Mouse (Mus musculus) kidney, postnatal 0 days (tissue): ENCODE data around the gene Olfr749. TPM values are rescaled to one million over a fixed set of nuclear protein-coding genes. Genes with fewer than 3 reads are reported as not detected.

Experiments
- ATAC-seq: fragments of 200-750 bp; cut with Nextera tagmentation; replicated peaks from 2 replicates; pipeline ENCODE4 v1.8.0; 2017; ENCODE audit warnings: low read depth, moderate number of reproducible peaks, moderate TSS enrichment, moderate library complexity; ENCODE audit not compliant: low FRiP score
- DNase-seq: peaks from one replicate; pipeline ENCODE4 v3.0.0-alpha.2; 2016; ENCODE audit warnings: low spot score
- H3K27ac ChIP-seq: fragments of 300-500 bp; sonication (generic); 2 replicates; pipeline ENCODE4 v1.5.1; 2014; ENCODE audit warnings: mild to moderate bottlenecking
- H3K27me3 ChIP-seq: fragments of 300-500 bp; sonication (generic); 2 replicates; pipeline ENCODE4 v1.6.1; 2014; ENCODE audit warnings: low read length, mixed read lengths; ENCODE audit not compliant: insufficient read depth
- H3K36me3 ChIP-seq: fragments of 300-500 bp; sonication (generic); 2 replicates; pipeline ENCODE4 v1.6.1; 2014; ENCODE audit warnings: low read length, mixed read lengths; ENCODE audit not compliant: insufficient read depth
- H3K4me1 ChIP-seq: fragments of 300-500 bp; sonication (generic); replicated peaks from 2 replicates; pipeline ENCODE4 v1.6.1; 2014; ENCODE audit warnings: antibody characterized with exemption, low read length, mixed read lengths; ENCODE audit not compliant: insufficient read depth
- H3K4me2 ChIP-seq: fragments of 300-500 bp; sonication (generic); 2 replicates; pipeline ENCODE4 v1.6.1; 2014; ENCODE audit warnings: mild to moderate bottlenecking, low read length, moderate library complexity, mixed read lengths
- H3K4me3 ChIP-seq: fragments of 300-500 bp; sonication (generic); replicated peaks from 2 replicates; pipeline ENCODE4 v1.5.1; 2014; ENCODE audit warnings: low read depth, low read length
- H3K9ac ChIP-seq: fragments of 300-500 bp; sonication (generic); 2 replicates; pipeline ENCODE4 v1.6.1; 2014; ENCODE audit warnings: low read depth, low read length
- H3K9me3 ChIP-seq: fragments of 300-500 bp; sonication (generic); replicated peaks from 2 replicates; pipeline ENCODE4 v1.6.1; 2016; ENCODE audit warnings: low read length, inconsistent platforms, mixed read lengths
- CTCF ChIP-seq: IDR thresholded peaks from 2 replicates; pipeline ENCODE4 v1.5.1; 2016; ENCODE audit warnings: antibody characterized with exemption, low read depth, mild to moderate bottlenecking, moderate library complexity
- WGBS: fragments of 180-500 bp; shearing (Covaris S2); extraction: QIAGEN DNeasy Blood & Tissue Kit; methylation state at CpG from one replicate; pipeline ENCODE4 v1.1.7; 2014; 5-methylcytosine and 5-hydroxymethylcytosine counted together
- polyA plus RNA-seq: library from polyadenylated mRNA; unstranded; fragments of >200 nt; fragmentation: Nextera tagmentation; extraction: Ambion mirVana; gene quantifications from 2 replicates; pipeline ENCODE4 v1.2.1, GENCODE M21; 2015

Gene Olfr749
- polyA plus RNA-seq, 1 experiment from 2014 or later, result not detected

GRCm38 (mm10) chr14:50693106-50693505 is 51.8 kb downstream of the Olfr749 start, which contains the start of gene Olfr747:
TSS of gene Olfr747 (minus strand) at chr14:50693206.
- Histone ChIP-seq H3K4me1 (no peaks in the 10 kb centered on the region), H3K27ac (no peak within 1 kb of the TSS), H3K4me3 (no peak within 1 kb of the TSS), H3K9ac (no peak within 1 kb of the TSS), H3K4me2 (no peak within 1 kb of the TSS), H3K9me3 (no peaks in the 10 kb centered on the region), H3K27me3 (no peaks in the 10 kb centered on the region), H3K36me3 (no peaks in the 10 kb centered on the region)
- no peak for TF ChIP-seq CTCF
- DNase-seq (no peak), ATAC-seq (no peak)
- 88% methylated on average over 3 of the region's 3 CpGs for WGBS

Other genes with a start within 250 kb of the Olfr749 start
- not detected in 2 replicates for gene Olfr742, start 241.5 kb downstream of the Olfr749 start, polyA plus RNA-seq
- not detected in 2 replicates for gene Olfr743, start 223.3 kb downstream of the Olfr749 start, polyA plus RNA-seq
- gene Olfr744, start 130.2 kb downstream of the Olfr749 start, polyA plus RNA-seq, result not detected in 2 replicates
- gene Olfr745, start 105.7 kb downstream of the Olfr749 start, polyA plus RNA-seq, result not detected in 2 replicates
- gene Olfr746, start 98.0 kb downstream of the Olfr749 start, polyA plus RNA-seq, result not detected in 2 replicates
- not detected in 2 replicates for gene Olfr747, start 51.9 kb downstream of the Olfr749 start, polyA plus RNA-seq
- not detected in 2 replicates for gene Olfr748, start 37.7 kb downstream of the Olfr749 start, polyA plus RNA-seq
- gene Ttc5, start 40.4 kb upstream of the Olfr749 start, polyA plus RNA-seq, result 58.4 and 65.4 TPM in 2 replicates
- gene Ccnb1ip1, start 62.6 kb upstream of the Olfr749 start, polyA plus RNA-seq, result not detected in 2 replicates
- 49.0 and 50.3 TPM in 2 replicates for gene Parp2, start 62.7 kb upstream of the Olfr749 start, polyA plus RNA-seq
- gene Tep1, start 125.5 kb upstream of the Olfr749 start, polyA plus RNA-seq, result 8.4 and 10.9 TPM in 2 replicates
- gene Klhl33, start 152.4 kb upstream of the Olfr749 start, polyA plus RNA-seq, result 0.24 and 0.37 TPM in 2 replicates
- 122 and 138 TPM in 2 replicates for gene Osgep, start 179.8 kb upstream of the Olfr749 start, polyA plus RNA-seq
- 211 and 212 TPM in 2 replicates for gene Apex1, start 179.9 kb upstream of the Olfr749 start, polyA plus RNA-seq
- 49.5 and 52.6 TPM in 2 replicates for gene Pip4p1, start 185.8 kb upstream of the Olfr749 start, polyA plus RNA-seq
- gene Pnp, start 186.0 kb upstream of the Olfr749 start, polyA plus RNA-seq, result 78.5 and 81.0 TPM in 2 replicates
- gene Gm49342, start 199.4 kb upstream of the Olfr749 start, polyA plus RNA-seq, result not detected in 2 replicates
- gene Pnp2, start 210.9 kb upstream of the Olfr749 start, polyA plus RNA-seq, result 0.79 and 1.1 TPM in 2 replicates